Mouse (Mus musculus) liver, adult (tissue): ENCODE measurements around the gene Nabp2.

Experiments used
- GATA4 ChIP-seq: IDR thresholded peaks from 2 replicates; pipeline ENCODE4 v1.6.1; 2014; ENCODE audit warnings: mild to moderate bottlenecking, low read length; ENCODE audit not compliant: insufficient replicate concordance

Gene Nabp2

GRCm38 (mm10) chr10:128411211-128412054 lies at the start of gene Nabp2, which contains the start of gene Rnf41:
Gene Nabp2 (minus strand): TSS chr10:128411492.
Gene Rnf41 (plus strand): TSS chr10:128411657.
- no peak for TF ChIP-seq GATA4

- TF ChIP-seq GATA4, result no peak
These were observed 49.0 kb upstream of the Nabp2 start for GRCm38 (mm10) chr10:128460270-128460630.

GRCm38 (mm10) chr10:128459409-128460269 lies 48.3 kb upstream of the Nabp2 start:
- TF ChIP-seq GATA4, result no peak

GRCm38 (mm10) chr10:128458719-128459408 lies 47.6 kb upstream of the Nabp2 start, which contains the start of gene Smarcc2:
Gene Smarcc2 (plus strand): TSS chr10:128459248.
- no peak for TF ChIP-seq GATA4

GRCm38 (mm10) chr10:128458348-128458718 lies 47.0 kb upstream of the Nabp2 start:
- TF ChIP-seq GATA4, result no peak; the same call in 1 of the 2 replicates

GRCm38 (mm10) chr10:128457676-128458075 lies 46.4 kb upstream of the Nabp2 start:
- no peak for TF ChIP-seq GATA4

GRCm38 (mm10) chr10:128455280-128455679 lies 44.0 kb upstream of the Nabp2 start:
- no peak for TF ChIP-seq GATA4

- no peak for TF ChIP-seq GATA4
These were observed 43.2 kb upstream of the Nabp2 start for GRCm38 (mm10) chr10:128454471-128454870.

GRCm38 (mm10) chr10:128451014-128451413 lies 39.7 kb upstream of the Nabp2 start:
- no peak for TF ChIP-seq GATA4

GRCm38 (mm10) chr10:128445407-128445806 lies 34.1 kb upstream of the Nabp2 start:
- peak; percentile 12; the same call in 1 of the 2 replicates for TF ChIP-seq GATA4

- no peak for TF ChIP-seq GATA4
These were observed 33.1 kb upstream of the Nabp2 start for GRCm38 (mm10) chr10:128444354-128444753.

- TF ChIP-seq GATA4, result no peak
These were observed 31.4 kb upstream of the Nabp2 start for GRCm38 (mm10) chr10:128442718-128443117.

GRCm38 (mm10) chr10:128441324-128442119 lies 30.2 kb upstream of the Nabp2 start:
- no peak for TF ChIP-seq GATA4

- no peak for TF ChIP-seq GATA4
These were observed 29.1 kb upstream of the Nabp2 start for GRCm38 (mm10) chr10:128440407-128440806.

- TF ChIP-seq GATA4, result no peak
These were observed 27.5 kb upstream of the Nabp2 start for GRCm38 (mm10) chr10:128438675-128439279.

GRCm38 (mm10) chr10:128436376-128436775 lies 25.1 kb upstream of the Nabp2 start:
- TF ChIP-seq GATA4, result no peak
